Mouse (Mus musculus) midbrain, embryonic 10.5 days (tissue): ENCODE results near the gene Pak3. TPM values are rescaled to one million over a fixed set of nuclear protein-coding genes. Genes with fewer than 3 reads are reported as not detected.

Experiments
- DNase-seq: peaks from one replicate; pipeline ENCODE4 v3.0.0-alpha.2; 2017; ENCODE audit warnings: low spot score
- H3K27ac ChIP-seq: fragments of 300-500 bp; sonication (generic); replicated peaks from 2 replicates; pipeline ENCODE4 v1.5.1; 2016; ENCODE audit warnings: mild to moderate bottlenecking
- H3K27me3 ChIP-seq: fragments of 300-500 bp; sonication (generic); 2 replicates; pipeline ENCODE4 v1.6.1; 2016; ENCODE audit warnings: low read depth, mild to moderate bottlenecking; ENCODE audit not compliant: poor library complexity, severe bottlenecking
- H3K36me3 ChIP-seq: fragments of 300-500 bp; sonication (generic); 2 replicates; pipeline ENCODE4 v1.6.1; 2016; ENCODE audit warnings: mild to moderate bottlenecking, moderate library complexity
- H3K4me1 ChIP-seq: fragments of 300-500 bp; sonication (generic); 2 replicates; pipeline ENCODE4 v1.6.1; 2016
- H3K4me3 ChIP-seq: fragments of 300-500 bp; sonication (generic); 2 replicates; pipeline ENCODE4 v1.5.1; 2016; ENCODE audit warnings: mild to moderate bottlenecking, moderate library complexity
- H3K9me3 ChIP-seq: fragments of 300-500 bp; sonication (generic); replicated peaks from 2 replicates; pipeline ENCODE4 v1.6.1; 2016; ENCODE audit warnings: mild to moderate bottlenecking
- WGBS: fragments of 180-500 bp; shearing (Covaris S2); methylation state at CpG from one replicate; pipeline ENCODE4 v1.1.7; 2016; 5-methylcytosine and 5-hydroxymethylcytosine counted together
- polyA plus RNA-seq: library from polyadenylated mRNA; unstranded; fragments of >200 nt; fragmentation: Nextera tagmentation; extraction: Ambion mirVana; gene quantifications from 2 replicates; pipeline ENCODE4 v1.2.1, GENCODE M21; 2016

Pak3 gene
- polyA plus RNA-seq, 1 experiment from 2014 or later, result 41.7 TPM

- H3K27me3 ChIP-seq, result peaks cover 83% of the 10 kb centered on the region
These were observed 61.5 kb downstream of the Pak3 start for GRCm38 (mm10) chrX:143579925-143580324.

GRCm38 (mm10) chrX:143580458-143580959 lies 62.1 kb downstream of the Pak3 start:
- Histone ChIP-seq H3K27me3 (peaks cover 83% of the 10 kb centered on the region), H3K4me1 (no peaks in the 10 kb centered on the region), H3K4me3 (no peak overlapping the region), H3K36me3 (no peaks in the 10 kb centered on the region), H3K9me3 (no peaks in the 10 kb centered on the region), H3K27ac (no peak overlapping the region)
- WGBS, result 74% methylated on average over 2 of the region's 2 CpGs
- DNase-seq, result no peak

More at GRCm38 (mm10) chrX:143579925-143580324, 61.5 kb downstream of the Pak3 start:
- Histone ChIP-seq H3K4me3 (no peak overlapping the region), H3K27ac (no peak overlapping the region), H3K4me1 (no peaks in the 10 kb centered on the region), H3K9me3 (no peaks in the 10 kb centered on the region), H3K36me3 (no peaks in the 10 kb centered on the region)
- DNase-seq, result no peak
- 86% methylated on average over 2 of the region's 2 CpGs for WGBS

GRCm38 (mm10) chrX:143606877-143607449 lies 88.6 kb downstream of the Pak3 start:
- Histone ChIP-seq H3K9me3 (no peaks in the 10 kb centered on the region), H3K27me3 (peaks cover 58% of the 10 kb centered on the region), H3K4me3 (no peak overlapping the region), H3K36me3 (no peaks in the 10 kb centered on the region), H3K4me1 (no peaks in the 10 kb centered on the region), H3K27ac (no peak overlapping the region)
- WGBS, result 37% methylated on average over 5 of the region's 5 CpGs
- DNase-seq, result no peak

- Histone ChIP-seq H3K27ac (no peak overlapping the region), H3K4me3 (no peak overlapping the region), H3K9me3 (no peaks in the 10 kb centered on the region), H3K4me1 (peaks cover 9% of the 10 kb centered on the region; the same call in 1 of the 2 replicates), H3K27me3 (peaks cover 79% of the 10 kb centered on the region), H3K36me3 (no peaks in the 10 kb centered on the region)
- no peak for DNase-seq
- 32% methylated on average over 4 of the region's 4 CpGs for WGBS
These were observed 100.3 kb downstream of the Pak3 start for GRCm38 (mm10) chrX:143618734-143619133.

GRCm38 (mm10) chrX:143627767-143628166 lies 109.4 kb downstream of the Pak3 start:
- H3K27ac ChIP-seq, result no peak overlapping the region
- H3K4me3 ChIP-seq, result no peak overlapping the region
- no peaks in the 10 kb centered on the region for H3K36me3 ChIP-seq
- H3K4me1 ChIP-seq, result no peaks in the 10 kb centered on the region
- DNase-seq, result no peak
- peaks cover 87% of the 10 kb centered on the region for H3K27me3 ChIP-seq
- H3K9me3 ChIP-seq, result no peaks in the 10 kb centered on the region
- WGBS, result 89% methylated on average over 5 of the region's 5 CpGs

- Histone ChIP-seq H3K4me3 (no peak overlapping the region), H3K27me3 (peaks cover 74% of the 10 kb centered on the region), H3K27ac (no peak overlapping the region), H3K9me3 (no peaks in the 10 kb centered on the region), H3K4me1 (peaks cover 3% of the 10 kb centered on the region; the same call in 1 of the 2 replicates), H3K36me3 (no peaks in the 10 kb centered on the region)
- no peak for DNase-seq
- 44% methylated on average over 2 of the region's 2 CpGs for WGBS
These were observed 125.5 kb downstream of the Pak3 start for GRCm38 (mm10) chrX:143643936-143644335.

- Histone ChIP-seq H3K36me3 (no peaks in the 10 kb centered on the region), H3K4me3 (no peak overlapping the region), H3K27me3 (peaks cover 83% of the 10 kb centered on the region), H3K9me3 (no peaks in the 10 kb centered on the region), H3K4me1 (peaks cover 3% of the 10 kb centered on the region; the same call in 1 of the 2 replicates), H3K27ac (no peak overlapping the region)
- no peak for DNase-seq
- WGBS, result 39% methylated on average over 1 of the region's 1 CpGs
These were observed 126.4 kb downstream of the Pak3 start for GRCm38 (mm10) chrX:143644807-143645206.

GRCm38 (mm10) chrX:143654308-143655176 lies 136.2 kb downstream of the Pak3 start:
- 31% methylated on average over 9 of the region's 9 CpGs for WGBS
- peaks cover 100% of the 10 kb centered on the region for H3K27me3 ChIP-seq
- DNase-seq, result peak; percentile 55

GRCm38 (mm10) chrX:143655177-143655492 lies 136.7 kb downstream of the Pak3 start:
- no peak overlapping the region for H3K27ac ChIP-seq
- no peak overlapping the region for H3K4me3 ChIP-seq
- no peak for DNase-seq
- WGBS, result 19% methylated on average over 3 of the region's 3 CpGs
- peaks cover 100% of the 10 kb centered on the region for H3K27me3 ChIP-seq
- 0 out of 2 replicates have a peak, but pooled peaks cover 4% of the 10 kb centered on the region for H3K9me3 ChIP-seq
- peaks cover 17% of the 10 kb centered on the region for H3K4me1 ChIP-seq
- H3K36me3 ChIP-seq, result no peaks in the 10 kb centered on the region

More at GRCm38 (mm10) chrX:143654308-143655176, 136.2 kb downstream of the Pak3 start:
- H3K4me1 ChIP-seq, result peaks cover 17% of the 10 kb centered on the region
- H3K4me3 ChIP-seq, result no peak overlapping the region
- no peaks in the 10 kb centered on the region for H3K9me3 ChIP-seq
- H3K27ac ChIP-seq, result 0 out of 2 replicates have a peak overlapping the region, but pooled peaks have one; percentile 42
- H3K36me3 ChIP-seq, result no peaks in the 10 kb centered on the region

GRCm38 (mm10) chrX:143664221-143665150 lies 146.1 kb downstream of the Pak3 start:
- peaks cover 10% of the 10 kb centered on the region for H3K4me1 ChIP-seq
- H3K27ac ChIP-seq, result peak overlapping the region; percentile 73
- H3K9me3 ChIP-seq, result 0 out of 2 replicates have a peak, but pooled peaks cover 4% of the 10 kb centered on the region
- 21% methylated on average over 26 of the region's 28 CpGs for WGBS
- H3K36me3 ChIP-seq, result no peaks in the 10 kb centered on the region
- H3K4me3 ChIP-seq, result peak overlapping the region; percentile 58
- peaks cover 99% of the 10 kb centered on the region for H3K27me3 ChIP-seq
- peak; percentile 39 for DNase-seq

- H3K4me3 ChIP-seq, result peak overlapping the region; percentile 58
- WGBS, result 76% methylated on average over 2 of the region's 2 CpGs
- no peak for DNase-seq
- no peaks in the 10 kb centered on the region for H3K36me3 ChIP-seq
- H3K27me3 ChIP-seq, result peaks cover 96% of the 10 kb centered on the region
- H3K9me3 ChIP-seq, result no peaks in the 10 kb centered on the region
- H3K4me1 ChIP-seq, result peaks cover 10% of the 10 kb centered on the region
- no peak overlapping the region for H3K27ac ChIP-seq
These were observed 147.4 kb downstream of the Pak3 start for GRCm38 (mm10) chrX:143665771-143666170.

GRCm38 (mm10) chrX:143666991-143667390 lies 148.6 kb downstream of the Pak3 start:
- Histone ChIP-seq H3K27ac (no peak overlapping the region), H3K27me3 (peaks cover 96% of the 10 kb centered on the region)
- WGBS, result 47% methylated on average over 4 of the region's 4 CpGs

More at GRCm38 (mm10) chrX:143666991-143667390, 148.6 kb downstream of the Pak3 start:
- H3K4me1 ChIP-seq, result peaks cover 10% of the 10 kb centered on the region
- H3K4me3 ChIP-seq, result peak overlapping the region; percentile 58; the same call in 1 of the 2 replicates
- no peaks in the 10 kb centered on the region for H3K9me3 ChIP-seq
- H3K36me3 ChIP-seq, result no peaks in the 10 kb centered on the region
- no peak for DNase-seq
